Mouse (Mus musculus): ENCODE measurements at regions not wholly inside any gene's neighbourhood (a gene's known extent, or its start where the extent isn't known, plus 50 kb on each side); places are given as distances from the start of the nearest gene placed in this dataset.
A peak's percentile ranks its signal among the peaks of the same experiment; 100 is the strongest.

- ATAC-seq: no peak
Measured at GRCm38 (mm10) chr16:49965528-49966250, 165.4 kb downstream of the Cd47 start.

- ATAC-seq: no peak
Measured at GRCm38 (mm10) chr16:49966251-49966588, 165.9 kb downstream of the Cd47 start.

GRCm38 (mm10) chr16:49967110-49967509 is 166.8 kb downstream of the Cd47 start:
- peak; percentile 53 for ATAC-seq

- ATAC-seq: no peak
Measured at GRCm38 (mm10) chr16:49968291-49968870, 168.0 kb downstream of the Cd47 start.

GRCm38 (mm10) chr16:49969035-49969434 is 168.7 kb downstream of the Cd47 start:
- ATAC-seq: no peak

GRCm38 (mm10) chr16:49969693-49970296 is 169.5 kb downstream of the Cd47 start:
- peak; percentile 32 for ATAC-seq

GRCm38 (mm10) chr16:49970297-49970804 is 170.0 kb downstream of the Cd47 start:
- peak; percentile 73 for ATAC-seq

- peak; percentile 4 for ATAC-seq
Measured at GRCm38 (mm10) chr16:49971141-49971555, 170.8 kb downstream of the Cd47 start.

- ATAC-seq: no peak
Measured at GRCm38 (mm10) chr16:49977276-49977675, 176.9 kb downstream of the Cd47 start.

- no peak for ATAC-seq
Measured at GRCm38 (mm10) chr16:49979426-49979940, 179.2 kb downstream of the Cd47 start.

- no peak for ATAC-seq
Measured at GRCm38 (mm10) chr16:49980178-49980646, 179.9 kb downstream of the Cd47 start.

- ATAC-seq: peak; percentile 76
Measured at GRCm38 (mm10) chr16:49982180-49982579, 181.8 kb downstream of the Cd47 start.

GRCm38 (mm10) chr16:49985082-49986076 is 185.0 kb downstream of the Cd47 start:
- ATAC-seq: no peak

GRCm38 (mm10) chr16:49986954-49987353 is 186.6 kb downstream of the Cd47 start:
- ATAC-seq: no peak

- no peak for ATAC-seq
Measured at GRCm38 (mm10) chr16:49995822-49996221, 195.5 kb downstream of the Cd47 start.

GRCm38 (mm10) chr16:49996593-49996992 is 196.3 kb downstream of the Cd47 start:
- ATAC-seq: no peak

- ATAC-seq: no peak
Measured at GRCm38 (mm10) chr16:49997040-49997439, 196.7 kb downstream of the Cd47 start.

- no peak for ATAC-seq
Measured at GRCm38 (mm10) chr16:50000805-50001204, 200.5 kb downstream of the Cd47 start.

- no peak for ATAC-seq
Measured at GRCm38 (mm10) chr16:50001662-50002455, 201.5 kb downstream of the Cd47 start.

- ATAC-seq: no peak
Measured at GRCm38 (mm10) chr16:50002456-50002788, 202.1 kb downstream of the Cd47 start.

GRCm38 (mm10) chr16:50009046-50009445 is 208.7 kb downstream of the Cd47 start:
- ATAC-seq: no peak

- ATAC-seq: no peak
Measured at GRCm38 (mm10) chr16:50009542-50009941, 209.2 kb downstream of the Cd47 start.

Measured in inflammation-experienced regulatory T-cells, adult 6 months (primary cell).